Mouse (Mus musculus) forebrain, postnatal 0 days (tissue): ENCODE data around the gene Ntrk2. TPM values are rescaled to one million over a fixed set of nuclear protein-coding genes. Genes with fewer than 3 reads are reported as not detected.

Experiments
- ATAC-seq: fragments of 200-750 bp; cut with Nextera tagmentation; 2 replicates; pipeline ENCODE4 v1.8.0; 2017; ENCODE audit warnings: mild to moderate bottlenecking, moderate library complexity
- DNase-seq: peaks from one replicate; pipeline ENCODE4 v3.0.0-alpha.2; 2015
- H3K27ac ChIP-seq: fragments of 300-500 bp; sonication (generic); 2 replicates; pipeline ENCODE4 v1.5.1; 2014; ENCODE audit warnings: low read depth, mild to moderate bottlenecking, antibody characterized with exemption, low read length, moderate library complexity, mixed read lengths
- H3K27me3 ChIP-seq: fragments of 300-500 bp; sonication (generic); 2 replicates; pipeline ENCODE4 v1.6.1; 2014; ENCODE audit warnings: mild to moderate bottlenecking, low read length, mixed read lengths; ENCODE audit not compliant: insufficient read depth
- H3K36me3 ChIP-seq: fragments of 300-500 bp; sonication (generic); 2 replicates; pipeline ENCODE4 v1.6.1; 2014; ENCODE audit warnings: mild to moderate bottlenecking, moderate library complexity; ENCODE audit not compliant: insufficient read depth
- H3K4me1 ChIP-seq: fragments of 300-500 bp; sonication (generic); 2 replicates; pipeline ENCODE4 v1.6.1; 2014; ENCODE audit warnings: antibody characterized with exemption; ENCODE audit not compliant: insufficient read depth
- H3K4me2 ChIP-seq: fragments of 300-500 bp; sonication (generic); 2 replicates; pipeline ENCODE4 v1.6.1; 2014; ENCODE audit warnings: low read depth, mild to moderate bottlenecking, moderate library complexity
- H3K4me3 ChIP-seq: fragments of 300-500 bp; sonication (generic); 2 replicates; pipeline ENCODE4 v1.5.1; 2014; ENCODE audit warnings: low read depth, low read length, mixed read lengths
- H3K9ac ChIP-seq: fragments of 300-500 bp; sonication (generic); 2 replicates; pipeline ENCODE4 v1.6.1; 2014; ENCODE audit warnings: mild to moderate bottlenecking
- H3K9me3 ChIP-seq: fragments of 300-500 bp; sonication (generic); 2 replicates; pipeline ENCODE4 v1.6.1; 2016; ENCODE audit warnings: low read length
- CTCF ChIP-seq: sonication (generic); IDR thresholded peaks from 2 replicates; pipeline ENCODE4 v1.5.1; 2016; ENCODE audit warnings: antibody characterized with exemption, control low read depth, low read depth
- whole genome bisulfite sequencing: fragments of 180-500 bp; shearing (Covaris S2); extraction: QIAGEN DNeasy Blood & Tissue Kit; methylation state at CpG from one replicate; pipeline ENCODE4 v1.1.7; 2014; 5-methylcytosine and 5-hydroxymethylcytosine counted together
- polyA plus RNA-seq: library from polyadenylated mRNA; unstranded; fragments of >200 nt; fragmentation: Nextera tagmentation; extraction: Ambion mirVana; gene quantifications from 2 replicates; pipeline ENCODE4 v1.2.1, GENCODE M21; 2015
- total RNA-seq: library from RNA; depleted of rRNA; stranded (reverse); fragments of >200 nt; gene quantifications from 2 replicates; pipeline ENCODE4 v1.2.3, GENCODE M21; 2014

Ntrk2 gene
- total and polyA plus RNA-seq, 2 experiments from 2014 or later: 131 to 184 TPM

GRCm38 (mm10) chr13:58996447-58996846 lies 190.1 kb downstream of the Ntrk2 start:
- H3K4me2 ChIP-seq: no peak overlapping the region
- H3K27me3 ChIP-seq: no peaks in the 10 kb centered on the region
- TF ChIP-seq CTCF: no peak
- no peak overlapping the region for H3K27ac ChIP-seq
- H3K4me1 ChIP-seq: no peaks in the 10 kb centered on the region
- no peak for DNase-seq
- no peak overlapping the region for H3K4me3 ChIP-seq
- WGBS: 70% methylated on average over 5 of the region's 5 CpGs
- H3K36me3 ChIP-seq: no peaks in the 10 kb centered on the region
- no peak overlapping the region for H3K9ac ChIP-seq
- no peak for ATAC-seq
- no peaks in the 10 kb centered on the region for H3K9me3 ChIP-seq

DNA sequence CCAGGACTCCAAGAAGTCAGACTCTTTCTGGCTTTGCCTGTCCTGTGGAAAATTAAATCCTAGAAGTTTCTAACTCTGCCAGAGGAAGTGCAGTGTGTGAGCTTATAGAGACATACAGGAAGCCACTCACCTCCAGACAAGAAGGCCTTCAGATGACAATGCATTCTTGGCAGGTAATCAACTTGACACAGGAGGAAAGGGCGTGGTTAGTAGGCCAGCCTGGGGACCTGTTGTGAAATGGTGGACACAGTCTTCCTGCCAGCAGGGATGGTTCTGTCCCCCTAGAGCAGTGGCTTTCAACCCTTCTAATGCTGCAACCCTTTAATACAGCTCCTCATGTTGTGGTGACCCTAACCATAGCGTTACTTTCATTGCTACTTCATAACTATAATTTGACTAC lies 191.4 kb downstream of the Ntrk2 start:
- Histone ChIP-seq H3K27ac (no peak overlapping the region), H3K4me2 (no peak overlapping the region), H3K9me3 (no peaks in the 10 kb centered on the region), H3K4me3 (no peak overlapping the region), H3K36me3 (no peaks in the 10 kb centered on the region), H3K9ac (no peak overlapping the region), H3K4me1 (0 out of 2 replicates have a peak, but pooled peaks cover 7% of the 10 kb centered on the region), H3K27me3 (no peaks in the 10 kb centered on the region)
- no peak for DNase-seq
- no peak for ATAC-seq
- TF ChIP-seq CTCF: no peak
- WGBS: 95% methylated on average over 2 of the region's 2 CpGs

DNA sequence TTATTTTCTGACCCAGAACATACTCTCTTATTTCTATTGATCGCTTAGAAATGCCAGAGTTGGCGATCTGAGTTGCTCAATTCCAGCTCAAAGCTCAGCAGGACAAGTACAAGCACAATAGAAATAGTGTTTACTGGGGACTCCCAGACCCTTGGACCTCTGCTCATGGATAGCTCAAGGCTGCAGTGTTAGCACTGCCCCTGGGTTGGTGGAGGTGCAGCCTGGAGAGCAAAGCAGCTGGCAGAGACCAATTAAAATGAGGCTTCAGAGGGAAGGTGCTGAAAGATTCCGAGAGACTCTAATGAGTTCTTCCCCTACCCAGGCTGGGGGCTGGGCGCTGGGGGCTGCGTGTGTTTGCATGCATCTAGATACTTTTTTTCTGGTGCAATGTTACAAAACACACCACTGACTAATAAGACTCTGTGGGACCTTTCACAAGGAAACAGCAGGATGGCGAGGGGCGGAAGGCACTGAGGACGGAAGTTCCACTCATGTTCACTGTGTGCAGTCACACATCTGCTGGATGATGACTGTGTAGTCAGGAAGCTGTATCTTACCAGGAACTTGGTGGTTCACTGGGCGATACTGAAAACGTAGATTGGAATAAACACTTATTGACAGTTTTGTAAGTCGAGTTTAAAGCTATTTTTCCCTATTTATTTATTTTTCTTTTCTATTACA lies 193.1 kb downstream of the Ntrk2 start:
- no peak for TF ChIP-seq CTCF
- no peaks in the 10 kb centered on the region for H3K9me3 ChIP-seq
- DNase-seq (no peak), ATAC-seq (no peak)
- no peak overlapping the region for H3K27ac ChIP-seq
- H3K4me2 ChIP-seq: no peak overlapping the region
- H3K27me3 ChIP-seq: no peaks in the 10 kb centered on the region
- no peak overlapping the region for H3K4me3 ChIP-seq
- WGBS: 34% methylated on average over 11 of the region's 11 CpGs
- H3K36me3 ChIP-seq: no peaks in the 10 kb centered on the region
- 0 out of 2 replicates have a peak, but pooled peaks cover 14% of the 10 kb centered on the region for H3K4me1 ChIP-seq
- H3K9ac ChIP-seq: no peak overlapping the region

GRCm38 (mm10) chr13:59002943-59003806 lies 196.8 kb downstream of the Ntrk2 start:
- ATAC-seq (peak; percentile 30; the same call in 1 of the 2 replicates), DNase-seq (no peak)
- H3K4me2 ChIP-seq: no peak overlapping the region
- no peak overlapping the region for H3K4me3 ChIP-seq
- H3K36me3 ChIP-seq: no peaks in the 10 kb centered on the region
- 0 out of 2 replicates have a peak, but pooled peaks cover 20% of the 10 kb centered on the region for H3K4me1 ChIP-seq
- H3K9me3 ChIP-seq: no peaks in the 10 kb centered on the region
- peak overlapping the region; percentile 62 for H3K27ac ChIP-seq
- no peak overlapping the region for H3K9ac ChIP-seq
- WGBS: 48% methylated on average over 12 of the region's 12 CpGs
- TF ChIP-seq CTCF: 0 out of 2 replicates have a peak, but pooled peaks have one; percentile 15
- no peaks in the 10 kb centered on the region for H3K27me3 ChIP-seq

DNA sequence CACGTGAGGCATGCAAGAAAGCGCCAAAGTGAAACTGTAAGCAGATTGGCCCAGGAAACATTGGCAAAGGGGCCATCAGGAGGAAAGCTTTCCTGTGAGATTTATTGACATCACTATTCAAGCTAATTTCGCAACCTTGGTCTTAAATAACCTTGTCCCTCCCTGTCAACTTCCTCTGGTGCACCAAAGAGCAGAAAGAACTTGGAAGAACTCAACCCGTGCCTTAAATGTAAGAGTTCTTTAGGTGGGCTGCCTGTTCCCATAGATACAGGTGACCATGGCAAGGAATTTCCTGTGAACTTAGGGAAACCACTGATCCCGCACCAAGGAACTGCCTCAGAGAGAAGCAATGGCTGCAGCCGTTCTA lies 197.4 kb downstream of the Ntrk2 start:
- ATAC-seq (no peak), DNase-seq (no peak)
- H3K4me2 ChIP-seq: no peak overlapping the region
- no peak for TF ChIP-seq CTCF
- no peak overlapping the region for H3K4me3 ChIP-seq
- WGBS: 40% methylated on average over 6 of the region's 6 CpGs
- H3K9ac ChIP-seq: no peak overlapping the region
- no peaks in the 10 kb centered on the region for H3K36me3 ChIP-seq
- H3K9me3 ChIP-seq: no peaks in the 10 kb centered on the region
- 0 out of 2 replicates have a peak, but pooled peaks cover 20% of the 10 kb centered on the region for H3K4me1 ChIP-seq
- H3K27ac ChIP-seq: no peak overlapping the region
- no peaks in the 10 kb centered on the region for H3K27me3 ChIP-seq

DNA sequence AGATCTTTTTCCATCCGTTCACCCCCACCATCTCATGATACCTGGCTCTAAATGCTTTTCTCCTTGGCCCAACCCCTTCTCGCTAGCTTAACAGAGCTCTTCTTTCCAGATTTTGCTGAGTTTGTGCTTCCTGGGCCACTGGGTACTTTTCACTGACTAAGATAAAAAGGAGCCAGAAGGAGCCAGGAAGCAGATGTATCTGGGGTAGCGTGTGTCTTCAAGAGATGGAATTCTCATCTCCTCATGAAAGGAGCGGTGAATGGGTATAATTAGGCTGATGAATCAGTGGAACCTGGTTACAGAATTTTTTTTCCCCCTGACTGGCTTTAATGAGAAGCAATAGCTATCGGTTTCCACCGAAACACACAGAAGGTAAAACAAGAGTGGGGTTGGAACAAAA lies 198.2 kb downstream of the Ntrk2 start:
- ATAC-seq (no peak), DNase-seq (no peak)
- Histone ChIP-seq H3K4me3 (no peak overlapping the region), H3K9me3 (no peaks in the 10 kb centered on the region), H3K36me3 (no peaks in the 10 kb centered on the region), H3K9ac (no peak overlapping the region), H3K4me2 (no peak overlapping the region), H3K27ac (0 out of 2 replicates have a peak overlapping the region, but pooled peaks have one; percentile 29), H3K27me3 (no peaks in the 10 kb centered on the region), H3K4me1 (0 out of 2 replicates have a peak, but pooled peaks cover 20% of the 10 kb centered on the region)
- WGBS: 44% methylated on average over 6 of the region's 6 CpGs
- TF ChIP-seq CTCF: no peak

DNA sequence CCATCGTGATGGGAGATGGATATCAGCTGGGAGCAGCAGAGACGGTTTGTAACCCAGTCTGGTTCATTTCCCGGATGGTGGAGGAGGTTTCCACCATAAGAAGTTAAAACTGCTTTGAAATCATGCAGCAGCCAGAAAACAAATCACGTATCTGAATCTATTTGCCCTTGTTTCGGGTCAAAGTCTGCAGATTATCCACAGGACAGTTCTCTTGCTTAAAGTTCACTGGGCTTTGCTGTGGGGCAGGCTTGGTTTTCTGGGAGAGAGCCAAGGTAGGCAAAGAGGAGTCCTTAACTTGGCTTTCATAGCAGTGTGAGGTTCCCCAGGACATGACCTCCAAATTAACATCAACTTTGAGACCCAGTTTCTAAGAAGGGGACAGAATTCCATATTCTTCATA lies 203.5 kb downstream of the Ntrk2 start:
- TF ChIP-seq CTCF: no peak
- DNase-seq (no peak), ATAC-seq (no peak)
- H3K27me3 ChIP-seq: no peaks in the 10 kb centered on the region
- H3K4me3 ChIP-seq: no peak overlapping the region
- H3K9me3 ChIP-seq: no peaks in the 10 kb centered on the region
- no peak overlapping the region for H3K9ac ChIP-seq
- H3K27ac ChIP-seq: no peak overlapping the region
- H3K4me2 ChIP-seq: no peak overlapping the region
- WGBS: 90% methylated on average over 5 of the region's 5 CpGs
- peaks cover 21% of the 10 kb centered on the region; the same call in 1 of the 2 replicates for H3K4me1 ChIP-seq
- no peaks in the 10 kb centered on the region for H3K36me3 ChIP-seq
